Mouse (Mus musculus) embryonic facial prominence, embryonic 11.5 days (tissue): ENCODE measurements around the gene Vmn1r8. TPM values are rescaled to one million over a fixed set of nuclear protein-coding genes. Genes with fewer than 3 reads are reported as not detected.
"Not testable (repeated sequence)": the region's sequence is repeated elsewhere in the genome, so short reads cannot be mapped to it uniquely, and the experiment has no call there.

Source experiments
- ATAC-seq: fragments of 200-750 bp; cut with Nextera tagmentation; replicated peaks from 2 replicates; pipeline ENCODE4 v1.8.0; 2017; ENCODE audit warnings: low read depth; ENCODE audit not compliant: insufficient number of reproducible peaks, low FRiP score, low TSS enrichment
- DNase-seq: peaks from one replicate; pipeline ENCODE4 v3.0.0-alpha.2; 2015; ENCODE audit warnings: low spot score
- H3K27ac ChIP-seq: fragments of 300-500 bp; sonication (generic); replicated peaks from 2 replicates; pipeline ENCODE4 v1.5.1; 2014; ENCODE audit warnings: mild to moderate bottlenecking, low read depth, low read length, control low read depth
- H3K27me3 ChIP-seq: fragments of 300-500 bp; sonication (generic); 2 replicates; pipeline ENCODE4 v1.6.1; 2014; ENCODE audit warnings: mild to moderate bottlenecking, low read length, moderate library complexity, mixed read lengths; ENCODE audit not compliant: control insufficient read depth, insufficient read depth
- H3K36me3 ChIP-seq: fragments of 300-500 bp; sonication (generic); replicated peaks from 2 replicates; pipeline ENCODE4 v1.6.1; 2014; ENCODE audit warnings: low read depth, mild to moderate bottlenecking, low read length, moderate library complexity, mixed read lengths; ENCODE audit not compliant: control insufficient read depth, insufficient read depth
- H3K4me1 ChIP-seq: fragments of 300-500 bp; sonication (generic); 2 replicates; pipeline ENCODE4 v1.6.1; 2014; ENCODE audit warnings: low read length, mixed read lengths; ENCODE audit not compliant: control insufficient read depth, insufficient read depth
- H3K4me2 ChIP-seq: fragments of 300-500 bp; sonication (generic); 2 replicates; pipeline ENCODE4 v1.6.1; 2014; ENCODE audit warnings: low read depth, mild to moderate bottlenecking, control low read depth, low read length, moderate library complexity
- H3K4me3 ChIP-seq: fragments of 300-500 bp; sonication (generic); 2 replicates; pipeline ENCODE4 v1.5.1; 2014; ENCODE audit warnings: low read depth, low read length, control low read depth
- H3K9ac ChIP-seq: fragments of 300-500 bp; sonication (generic); replicated peaks from 2 replicates; pipeline ENCODE4 v1.6.1; 2014; ENCODE audit warnings: mild to moderate bottlenecking, control low read depth, low read length
- H3K9me3 ChIP-seq: fragments of 300-500 bp; sonication (generic); replicated peaks from 2 replicates; pipeline ENCODE4 v1.6.1; 2016; ENCODE audit warnings: mild to moderate bottlenecking, low read length, inconsistent platforms, mixed read lengths; ENCODE audit not compliant: control insufficient read depth
- WGBS: fragments of 180-500 bp; shearing (Covaris S2); extraction: QIAGEN DNeasy Blood & Tissue Kit; methylation state at CpG from one replicate; pipeline ENCODE4 v1.1.7; 2014; 5-methylcytosine and 5-hydroxymethylcytosine counted together
- polyA plus RNA-seq: library from polyadenylated mRNA; unstranded; fragments of >200 nt; fragmentation: Nextera tagmentation; extraction: Ambion mirVana; gene quantifications from 2 replicates; pipeline ENCODE4 v1.2.1, GENCODE M21; 2014

Vmn1r8 gene
- polyA plus RNA-seq = not detected in 2 replicates

DNA sequence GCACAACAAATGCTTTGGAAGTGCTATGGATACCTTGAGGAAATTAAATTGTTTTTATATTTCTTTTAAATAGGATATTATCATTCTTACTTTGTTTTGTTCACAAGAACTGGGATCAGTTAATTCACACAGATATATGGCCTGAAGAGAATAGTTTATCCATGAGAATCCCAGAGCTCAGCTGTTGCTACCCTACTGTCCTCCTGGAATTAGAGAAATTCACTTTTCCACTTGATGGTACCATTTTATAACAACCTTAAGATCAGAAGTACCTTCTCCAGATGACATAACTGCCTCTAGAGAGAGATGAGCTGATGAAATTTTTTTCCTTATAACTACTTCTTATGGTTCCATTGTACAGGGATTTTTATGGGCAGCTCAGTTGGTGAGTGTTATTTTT is at the start of gene Vmn1r8:
Vmn1r8 (plus strand) TSS at position 301 of the 400 bp plus-strand sequence.
- no peaks in the 10 kb centered on the region for H3K36me3 ChIP-seq
- H3K9me3 ChIP-seq = no peaks in the 10 kb centered on the region
- DNase-seq (no peak), ATAC-seq (no peak)
- no peak within 1 kb of the TSS for H3K9ac ChIP-seq
- no peaks in the 10 kb centered on the region for H3K4me1 ChIP-seq
- no peaks in the 10 kb centered on the region for H3K27me3 ChIP-seq
- no peak within 1 kb of the TSS for H3K27ac ChIP-seq
- H3K4me2 ChIP-seq = no peak within 1 kb of the TSS
- H3K4me3 ChIP-seq = no peak within 1 kb of the TSS

DNA sequence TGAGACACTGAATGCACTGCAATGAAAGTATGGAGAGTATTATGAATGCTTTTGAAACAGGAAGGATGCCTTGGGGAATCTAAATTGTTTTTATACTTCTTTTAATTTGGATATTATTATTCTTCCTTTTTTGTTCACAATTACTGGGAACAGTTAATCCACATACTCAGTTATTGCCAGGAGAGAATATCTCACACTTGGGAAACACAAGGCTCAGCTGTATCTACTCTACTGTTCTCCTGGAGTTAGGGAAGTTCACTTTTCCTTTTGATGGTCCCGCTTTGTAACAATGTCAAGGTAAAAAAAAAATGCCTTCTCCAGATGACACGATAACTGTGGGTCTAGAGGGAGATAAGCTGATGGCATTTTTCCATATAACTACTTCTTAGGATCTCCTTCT is 35.1 kb upstream of the Vmn1r8 start, which contains the start of gene Vmn1r6:
Vmn1r6 (plus strand) TSS at position 301 of the 400 bp plus-strand sequence.
- WGBS = 84% methylated on average over 2 of the region's 2 CpGs
- DNase-seq (no peak), ATAC-seq (no peak)
- no peak within 1 kb of the TSS for H3K4me2 ChIP-seq
- no peak within 1 kb of the TSS for H3K4me3 ChIP-seq
- no peaks in the 10 kb centered on the region for H3K36me3 ChIP-seq
- H3K27me3 ChIP-seq = no peaks in the 10 kb centered on the region
- H3K9me3 ChIP-seq = no peaks in the 10 kb centered on the region
- no peak within 1 kb of the TSS for H3K27ac ChIP-seq
- no peak within 1 kb of the TSS for H3K9ac ChIP-seq
- H3K4me1 ChIP-seq = no peaks in the 10 kb centered on the region

GRCm38 (mm10) chr6:57025224-57025623 is 6.9 kb upstream of the Vmn1r8 start, which contains the start of gene Vmn1r7:
Gene Vmn1r7, minus strand, starts transcription at chr6:57025324.
- not testable (repeated sequence) for H3K4me1 ChIP-seq, H3K4me2 ChIP-seq, H3K27ac ChIP-seq, DNase-seq, H3K9ac ChIP-seq, H3K27me3 ChIP-seq, H3K9me3 ChIP-seq, ATAC-seq, H3K36me3 ChIP-seq, H3K4me3 ChIP-seq
- WGBS = 87% methylated on average over 2 of the region's 2 CpGs

- Histone ChIP-seq H3K27me3 (no peaks in the 10 kb centered on the region), H3K4me3 (no peak overlapping the region), H3K9ac (no peak overlapping the region), H3K27ac (no peak overlapping the region), H3K4me2 (no peak overlapping the region), H3K9me3 (no peaks in the 10 kb centered on the region), H3K36me3 (no peaks in the 10 kb centered on the region), H3K4me1 (no peaks in the 10 kb centered on the region)
- ATAC-seq (no peak), DNase-seq (no peak)
- 90% methylated on average over 2 of the region's 2 CpGs for WGBS
Observed at GRCm38 (mm10) chr6:57034674-57035073, 2.6 kb downstream of the Vmn1r8 start.

DNA sequence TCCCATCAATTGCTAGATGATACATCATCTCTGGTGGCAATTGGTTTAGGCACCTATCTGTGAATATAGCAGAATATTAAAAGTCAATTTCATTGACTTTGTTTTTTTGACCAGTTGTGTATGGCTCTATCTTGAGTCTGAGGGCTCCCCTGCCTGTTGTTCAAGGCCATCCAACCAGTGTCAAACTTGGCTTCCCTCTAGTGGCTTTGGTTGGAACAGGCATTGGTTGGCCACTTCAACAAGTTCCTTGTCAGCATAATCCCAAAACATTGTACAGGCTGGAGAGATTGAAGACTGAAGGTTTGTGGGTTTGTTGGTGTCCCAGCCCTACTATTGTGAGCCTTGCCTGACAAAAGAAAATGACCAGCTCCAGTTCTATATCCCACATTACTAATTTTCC is 31.6 kb downstream of the Vmn1r8 start:
- ATAC-seq (no peak), DNase-seq (no peak)
- Histone ChIP-seq H3K4me1 (no peaks in the 10 kb centered on the region), H3K4me3 (no peak overlapping the region), H3K27me3 (no peaks in the 10 kb centered on the region), H3K9me3 (no peaks in the 10 kb centered on the region), H3K4me2 (no peak overlapping the region), H3K36me3 (no peaks in the 10 kb centered on the region), H3K9ac (no peak overlapping the region), H3K27ac (no peak overlapping the region)

DNA sequence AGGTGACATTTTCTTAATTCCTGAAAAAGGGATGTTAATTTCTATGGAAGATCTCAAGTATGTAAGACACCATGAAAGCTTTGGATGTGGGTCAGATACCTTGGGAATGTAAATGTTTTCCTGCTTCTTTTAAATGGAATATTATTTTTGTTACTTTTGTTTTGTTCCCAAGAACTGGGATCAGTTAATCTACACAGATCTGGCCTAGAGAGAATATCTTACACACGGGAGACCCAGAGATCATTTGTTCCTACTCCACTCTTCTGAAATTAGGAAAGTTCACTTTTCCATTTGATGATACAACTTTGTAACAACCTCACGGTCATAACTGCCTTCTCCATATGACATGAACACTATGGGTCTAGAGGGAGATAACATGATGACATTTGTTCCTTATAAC is 34.4 kb downstream of the Vmn1r8 start, which contains the start of gene Vmn1r9:
Vmn1r9 (plus strand) TSS at position 301 of the 400 bp plus-strand sequence.
- no peaks in the 10 kb centered on the region for H3K9me3 ChIP-seq

More for the DNA sequence above, 34.4 kb downstream of the Vmn1r8 start, which contains the start of gene Vmn1r9:
- Histone ChIP-seq H3K9ac (no peak within 1 kb of the TSS), H3K4me1 (no peaks in the 10 kb centered on the region), H3K27me3 (no peaks in the 10 kb centered on the region), H3K4me3 (no peak within 1 kb of the TSS), H3K36me3 (no peaks in the 10 kb centered on the region), H3K4me2 (no peak within 1 kb of the TSS), H3K27ac (no peak within 1 kb of the TSS)
- no peak for DNase-seq
- 84% methylated on average over 2 of the region's 2 CpGs for WGBS
- no peak for ATAC-seq

Other genes starting within 250 kb of the Vmn1r8 start
- 33.6 and 35.0 TPM in 2 replicates for gene Kbtbd2, start 234.5 kb upstream of the Vmn1r8 start, polyA plus RNA-seq
- gene Fkbp9, start 200.2 kb upstream of the Vmn1r8 start, polyA plus RNA-seq = 82.1 and 86.9 TPM in 2 replicates
- 80.5 and 85.2 TPM in 2 replicates for gene Nt5c3, start 108.4 kb upstream of the Vmn1r8 start, polyA plus RNA-seq
- 0.29 and 0.49 TPM in 2 replicates for gene Vmn1r4, start 108.3 kb upstream of the Vmn1r8 start, polyA plus RNA-seq
- 0.06 TPM in 1 of 2 replicates, not detected in the other for gene Vmn1r5, start 62.0 kb upstream of the Vmn1r8 start, polyA plus RNA-seq
- gene Vmn1r6, start 35.0 kb upstream of the Vmn1r8 start, polyA plus RNA-seq = not detected in 2 replicates
- not detected in 2 replicates for gene Vmn1r7, start 7.0 kb upstream of the Vmn1r8 start, polyA plus RNA-seq
- gene Vmn1r9, start 34.5 kb downstream of the Vmn1r8 start, polyA plus RNA-seq = not detected in 2 replicates
- not detected in 2 replicates for gene Vmn1r10, start 77.2 kb downstream of the Vmn1r8 start, polyA plus RNA-seq
- not detected in 2 replicates for gene Vmn1r11, start 101.2 kb downstream of the Vmn1r8 start, polyA plus RNA-seq
- not detected in 2 replicates for gene Vmn1r12, start 124.6 kb downstream of the Vmn1r8 start, polyA plus RNA-seq
- gene Vmn1r13, start 171.0 kb downstream of the Vmn1r8 start, polyA plus RNA-seq = not detected in 2 replicates
- not detected in 2 replicates for gene Vmn1r14, start 199.4 kb downstream of the Vmn1r8 start, polyA plus RNA-seq
- gene Vmn1r15, start 225.7 kb downstream of the Vmn1r8 start, polyA plus RNA-seq = not detected in 2 replicates